Mouse (Mus musculus) megakaryocyte-erythroid progenitor cell, adult 5 weeks (primary cell): ENCODE data around the gene Vmn1r66. TPM values are rescaled to one million over a fixed set of nuclear protein-coding genes. Genes with fewer than 3 reads are reported as not detected.

Experiments
- polyA plus RNA-seq: library from polyadenylated mRNA; stranded (reverse); fragments of >175 nt; gene quantifications from 2 replicates; pipeline ENCODE4 v1.2.3, GENCODE M21; 2012

Vmn1r66 gene
- polyA plus RNA-seq: not detected in 2 replicates

GRCm38 (mm10) chr7:10277906-10278305, at the start of gene Vmn1r66:
Gene Vmn1r66 (minus strand): TSS chr7:10278006.

Other genes with a start within 250 kb of the Vmn1r66 start
- gene Vmn2r50, start 224.7 kb downstream of the Vmn1r66 start, polyA plus RNA-seq: not detected in 2 replicates
- not detected in 2 replicates for gene Vmn2r51, start 172.3 kb downstream of the Vmn1r66 start, polyA plus RNA-seq
- not detected in 2 replicates for gene Vmn2r52, start 101.4 kb downstream of the Vmn1r66 start, polyA plus RNA-seq
- gene Vmn1r67, start 165.3 kb upstream of the Vmn1r66 start, polyA plus RNA-seq: not detected in 2 replicates
- 0.03 and 0.17 TPM in 2 replicates for gene Zik1, start 217.4 kb upstream of the Vmn1r66 start, polyA plus RNA-seq